Mouse (Mus musculus) c-Kit-positive CD71-negative TER-119-negative erythroid progenitor cells, embryonic 14.5 days (primary cell): ENCODE results near the gene Snx8.

Source experiments
- DNase-seq: peaks from one replicate; pipeline ENCODE4 v3.0.0-alpha.2; 2013; ENCODE audit warnings: low read depth

Gene Snx8

GRCm38 (mm10) chr5:140346050-140346449, 43.0 kb downstream of the Snx8 start:
- DNase-seq = no peak

GRCm38 (mm10) chr5:140345244-140345643, 43.8 kb downstream of the Snx8 start:
- no peak for DNase-seq

DNA sequence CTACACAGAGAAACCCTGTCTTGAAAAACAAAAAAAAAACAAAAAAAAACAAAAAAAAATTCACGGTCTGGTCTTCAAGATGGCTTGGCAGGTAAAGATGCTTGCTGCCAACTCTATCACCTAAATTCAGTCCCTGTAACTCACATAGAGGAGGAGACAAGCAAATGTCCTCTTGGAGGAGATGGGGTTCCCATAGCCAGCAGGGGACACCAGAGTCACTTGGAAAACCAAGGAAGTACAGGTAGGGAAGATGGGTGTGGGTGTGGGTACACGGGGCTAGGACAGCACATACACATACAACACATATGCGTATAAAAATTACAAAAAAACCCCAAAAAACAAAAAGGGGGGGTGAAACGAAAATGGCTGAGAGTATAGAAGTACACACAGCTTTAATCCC, 46.2 kb downstream of the Snx8 start:
- no peak for DNase-seq

GRCm38 (mm10) chr5:140339836-140340235, 49.2 kb downstream of the Snx8 start:
- DNase-seq = no peak

DNA sequence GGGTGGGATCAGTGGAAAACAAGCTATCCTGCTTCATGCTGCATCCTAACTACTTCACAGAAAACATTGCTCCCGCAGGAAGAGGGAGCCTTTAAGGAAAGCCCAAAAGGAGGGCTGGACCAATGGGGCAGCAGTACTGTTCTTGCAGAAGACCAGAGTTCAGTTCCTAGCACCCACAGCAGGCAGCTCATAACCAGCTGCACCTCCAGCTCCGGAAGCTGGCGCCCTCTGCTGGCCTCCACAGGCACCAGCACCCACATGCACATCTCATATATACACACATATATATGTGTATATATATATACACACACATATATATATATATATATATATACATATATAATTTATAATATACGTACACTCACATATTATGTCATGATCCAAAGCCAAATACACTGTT, 50.3 kb downstream of the Snx8 start:
- no peak for DNase-seq

- no peak for DNase-seq
Measured at GRCm38 (mm10) chr5:140336680-140337079, 52.4 kb downstream of the Snx8 start.

GRCm38 (mm10) chr5:140333631-140334030, 55.4 kb downstream of the Snx8 start:
- no peak for DNase-seq

DNA sequence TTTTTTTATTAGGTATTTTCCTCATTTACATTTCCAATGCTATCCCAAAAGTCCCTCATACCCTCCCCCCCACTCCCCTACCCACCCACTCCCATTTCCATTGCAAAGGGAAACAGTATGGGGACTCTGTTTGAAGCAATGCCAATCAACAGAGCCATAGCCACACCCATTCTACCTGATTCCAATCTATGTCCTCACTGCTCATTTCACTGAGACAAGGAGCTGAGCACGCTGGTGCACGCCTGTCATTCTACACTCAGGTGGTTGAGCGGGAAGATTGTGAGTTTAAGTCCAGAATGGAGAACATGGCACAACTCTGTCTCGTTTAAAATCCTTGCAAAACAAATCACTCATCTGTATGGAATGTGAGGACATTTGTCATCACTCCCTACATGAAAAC, 56.5 kb downstream of the Snx8 start:
- DNase-seq = no peak

- DNase-seq = peak; percentile 79
Measured at GRCm38 (mm10) chr5:140331615-140332512, 57.2 kb downstream of the Snx8 start, which contains the start of gene Mrm2. Gene Mrm2, minus strand, starts transcription at chr5:140331898.

- DNase-seq = no peak
Measured at GRCm38 (mm10) chr5:140324058-140324457, 65.0 kb downstream of the Snx8 start.

- peak; percentile 41 for DNase-seq
Measured at GRCm38 (mm10) chr5:140321756-140322575, 67.1 kb downstream of the Snx8 start.

- DNase-seq = peak; percentile 98
Measured at GRCm38 (mm10) chr5:140321042-140321755, 67.9 kb downstream of the Snx8 start, which contains the start of the genes Mad1l1 and Nudt1. Gene Mad1l1, minus strand, starts transcription at chr5:140321552. Gene Nudt1, plus strand, starts transcription at chr5:140321656.

GRCm38 (mm10) chr5:140316716-140317115, 72.3 kb downstream of the Snx8 start:
- DNase-seq = no peak

DNA sequence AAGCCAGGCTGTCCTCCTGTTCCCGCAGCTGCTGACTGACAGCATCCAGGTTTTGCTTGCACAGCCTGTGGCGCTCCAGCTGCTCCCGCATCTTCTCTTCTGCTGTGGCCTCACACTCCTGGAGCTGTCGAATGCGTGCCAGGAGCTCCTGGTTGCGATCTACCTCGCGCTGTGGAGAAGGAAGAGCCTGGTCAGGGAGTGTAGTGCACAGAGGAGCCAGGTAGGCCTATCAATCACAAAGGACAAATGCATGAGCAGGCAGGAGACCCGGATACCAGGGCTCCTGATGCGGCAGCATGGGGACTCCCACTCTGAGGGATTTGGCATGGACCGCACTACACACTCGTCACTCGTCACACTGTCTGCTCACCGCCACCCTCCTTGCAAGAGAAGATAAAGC, 81.5 kb downstream of the Snx8 start:
- DNase-seq = no peak

GRCm38 (mm10) chr5:140306016-140306415, 83.0 kb downstream of the Snx8 start:
- DNase-seq = no peak

GRCm38 (mm10) chr5:140298291-140298690, 90.8 kb downstream of the Snx8 start:
- DNase-seq = no peak

GRCm38 (mm10) chr5:140292152-140292551, 96.9 kb downstream of the Snx8 start:
- DNase-seq = peak; percentile 32
